Mouse (Mus musculus) liver, embryonic 14 days (tissue): ENCODE data around the gene Lmf1. TPM values are rescaled to one million over a fixed set of nuclear protein-coding genes. Genes with fewer than 3 reads are reported as not detected.

Experiments used
- polyA plus RNA-seq: library from polyadenylated mRNA; depleted of rRNA; stranded (reverse); fragments of >200 nt; gene quantifications from 2 replicates; pipeline ENCODE4 v1.2.3, GENCODE M21; 2012; rRNA removed

The Lmf1 gene
- polyA plus RNA-seq: 3.2 and 4.0 TPM in 2 replicates

DNA sequence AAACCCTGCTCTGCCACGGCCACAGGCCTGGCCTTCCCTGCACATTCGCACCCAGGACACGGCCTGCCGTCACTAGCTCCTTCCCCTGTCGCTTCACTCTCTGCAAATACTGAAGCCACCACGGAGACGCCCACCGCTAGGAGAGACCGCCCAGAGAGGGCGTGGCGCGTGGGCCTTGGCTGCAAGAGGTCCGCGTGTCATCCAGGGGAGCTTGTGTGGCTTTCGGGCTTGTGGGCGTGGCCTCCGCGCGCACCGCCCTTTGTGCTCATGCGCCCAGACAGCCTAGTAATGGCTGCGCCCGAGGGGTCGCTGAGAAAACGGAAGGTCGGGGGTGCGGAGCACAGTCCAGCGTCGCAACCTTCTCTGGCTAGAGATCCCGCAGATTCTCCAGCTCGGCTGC lies at the start of gene Lmf1:
Gene Lmf1 (plus strand): TSS at position 166 of the 400 bp plus-strand sequence.

DNA sequence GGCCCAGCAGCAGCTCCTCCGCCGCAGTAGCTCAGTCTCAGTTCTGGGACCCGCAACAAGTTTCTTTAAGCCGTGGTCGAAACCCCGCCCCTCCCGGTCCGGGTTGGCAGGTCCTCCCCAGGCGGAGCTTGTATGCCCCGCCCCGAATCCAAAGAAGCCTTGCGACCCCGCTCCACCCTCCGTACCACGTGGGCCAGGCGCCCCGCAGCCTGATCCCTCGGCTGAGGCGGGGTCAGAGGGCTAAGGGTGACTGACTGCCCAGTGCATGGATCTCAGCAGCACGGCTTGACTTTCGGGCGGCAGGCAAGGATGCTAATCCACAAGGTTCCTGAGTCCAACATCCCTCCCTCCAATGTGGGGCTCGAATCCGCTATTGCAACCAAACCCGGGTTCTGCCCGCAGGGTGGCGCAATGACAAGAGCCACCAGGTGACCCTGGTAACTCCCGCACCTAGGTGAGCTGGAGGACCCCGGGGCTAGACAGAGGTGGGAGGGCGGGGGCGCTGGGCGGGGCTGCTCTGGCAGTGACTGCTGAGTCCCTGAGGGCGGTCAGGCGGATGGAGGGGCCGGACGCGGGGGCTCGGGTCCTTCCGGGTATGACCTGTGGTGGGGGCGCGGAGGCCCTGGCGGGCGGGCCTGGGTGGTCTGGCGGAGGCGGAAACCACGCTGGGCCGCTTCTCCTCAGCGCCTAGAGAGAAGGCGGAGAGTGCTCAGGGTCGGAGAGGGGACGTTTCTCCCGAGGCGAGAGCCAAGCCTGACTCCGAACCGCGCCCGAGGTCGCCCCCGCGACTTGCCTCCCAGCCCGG lies 8.0 kb upstream of the Lmf1 start, which contains the start of gene Sox8:
Gene Sox8 (minus strand): TSS at position 39 of the 805 bp plus-strand sequence.

Other genes with a start within 250 kb of the Lmf1 start
- gene Tpsab1, start 233.5 kb upstream of the Lmf1 start, polyA plus RNA-seq: 0.02 TPM in 1 of 2 replicates, not detected in the other
- gene Tpsb2, start 212.8 kb upstream of the Lmf1 start, polyA plus RNA-seq: 0.07 and 0.16 TPM in 2 replicates
- 0.28 and 0.70 TPM in 2 replicates for gene Tpsg1, start 209.8 kb upstream of the Lmf1 start, polyA plus RNA-seq
- 1.0 and 1.3 TPM in 2 replicates for gene Cacna1h, start 145.3 kb upstream of the Lmf1 start, polyA plus RNA-seq
- gene Tekt4, start 124.5 kb upstream of the Lmf1 start, polyA plus RNA-seq: 0.06 TPM in 1 of 2 replicates, not detected in the other
- gene Sstr5, start 81.8 kb upstream of the Lmf1 start, polyA plus RNA-seq: not detected in 2 replicates
- gene Sox8, start 8.4 kb upstream of the Lmf1 start, polyA plus RNA-seq: 0.01 and 0.15 TPM in 2 replicates
- gene Gng13, start 138.1 kb downstream of the Lmf1 start, polyA plus RNA-seq: 0.07 and 0.24 TPM in 2 replicates
- 17.4 and 17.9 TPM in 2 replicates for gene Chtf18, start 148.3 kb downstream of the Lmf1 start, polyA plus RNA-seq
- 7.9 and 9.7 TPM in 2 replicates for gene Rpusd1, start 148.6 kb downstream of the Lmf1 start, polyA plus RNA-seq
- 0.01 TPM in 1 of 2 replicates, not detected in the other for gene Mslnl, start 157.0 kb downstream of the Lmf1 start, polyA plus RNA-seq
- 0.67 and 1.3 TPM in 2 replicates for gene Msln, start 175.3 kb downstream of the Lmf1 start, polyA plus RNA-seq
- gene Narfl, start 194.7 kb downstream of the Lmf1 start, polyA plus RNA-seq: 8.8 and 10.3 TPM in 2 replicates
- 6.6 and 6.9 TPM in 2 replicates for gene Haghl, start 206.6 kb downstream of the Lmf1 start, polyA plus RNA-seq
- gene Ccdc78, start 207.5 kb downstream of the Lmf1 start, polyA plus RNA-seq: 0.02 TPM in 2 replicates
- 45.1 and 48.5 TPM in 2 replicates for gene Fam173a, start 213.8 kb downstream of the Lmf1 start, polyA plus RNA-seq
- gene AC134908.4, start 216.6 kb downstream of the Lmf1 start, polyA plus RNA-seq: 0.27 TPM in 1 of 2 replicates, not detected in the other
- 17.5 and 18.6 TPM in 2 replicates for gene Metrn, start 218.1 kb downstream of the Lmf1 start, polyA plus RNA-seq
- 0.05 and 0.07 TPM in 2 replicates for gene Fbxl16, start 230.0 kb downstream of the Lmf1 start, polyA plus RNA-seq
- gene Wdr24, start 244.5 kb downstream of the Lmf1 start, polyA plus RNA-seq: 12.5 and 14.2 TPM in 2 replicates
- gene Jmjd8, start 249.8 kb downstream of the Lmf1 start, polyA plus RNA-seq: 14.5 and 16.3 TPM in 2 replicates